Mouse (Mus musculus) liver, embryonic 14.5 days (tissue): ENCODE data around the gene Pld1.

Experiments used
- CTCF ChIP-seq: IDR thresholded peaks from 2 replicates; pipeline ENCODE4 v1.5.1; 2016; ENCODE audit warnings: antibody characterized with exemption, low read depth, control low read depth
- EP300 ChIP-seq: IDR thresholded peaks from 2 replicates; pipeline ENCODE4 v1.6.1; 2016; ENCODE audit warnings: antibody characterized with exemption, low read depth

DNA sequence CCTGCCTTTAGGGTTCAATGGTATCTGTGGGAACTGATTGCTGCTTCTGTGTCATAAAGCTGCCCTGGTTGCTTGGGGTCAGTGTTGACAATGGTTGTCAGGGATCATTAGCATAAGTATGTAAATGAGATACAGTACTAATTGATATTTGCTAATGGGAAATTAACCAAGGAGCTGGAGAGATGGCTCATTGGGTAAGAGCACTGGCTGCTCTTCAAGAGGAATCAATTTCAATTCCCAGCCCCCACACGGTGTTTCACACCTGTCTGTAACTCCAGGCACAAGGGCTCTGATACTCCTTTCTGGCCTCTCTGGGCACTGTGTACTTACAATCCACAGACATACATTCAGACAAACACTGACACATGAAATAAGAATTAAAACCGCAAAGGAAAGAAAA lies 78.5 kb downstream of the Pld1 start:
- TF ChIP-seq CTCF (no peak), EP300 (no peak)
